Mouse (Mus musculus) intestine, embryonic 14.5 days (tissue): Measurements from ENCODE around the gene Nrde2. TPM values are rescaled to one million over a fixed set of nuclear protein-coding genes. Genes with fewer than 3 reads are reported as not detected.
A peak's percentile ranks its signal among the peaks of the same experiment; 100 is the strongest.

Source experiments
- ATAC-seq: fragments of 200-750 bp; cut with Nextera tagmentation; replicated peaks from 2 replicates; pipeline ENCODE4 v1.8.0; 2017; ENCODE audit warnings: low read depth, moderate number of reproducible peaks, moderate TSS enrichment, moderate library complexity; ENCODE audit not compliant: low FRiP score, low TSS enrichment
- DNase-seq: peaks from one replicate; pipeline ENCODE4 v3.0.0-alpha.2; 2018; ENCODE audit warnings: low spot score
- H3K27ac ChIP-seq: fragments of 300-500 bp; sonication (generic); 2 replicates; pipeline ENCODE4 v1.5.1; 2014; ENCODE audit warnings: low read depth, mild to moderate bottlenecking, control low read depth
- H3K27me3 ChIP-seq: fragments of 300-500 bp; sonication (generic); replicated peaks from 2 replicates; pipeline ENCODE4 v1.6.1; 2014; ENCODE audit warnings: low read length, control low read depth; ENCODE audit not compliant: control insufficient read depth, insufficient read depth
- H3K36me3 ChIP-seq: fragments of 300-500 bp; sonication (generic); 2 replicates; pipeline ENCODE4 v1.6.1; 2014; ENCODE audit warnings: low read length, control low read depth; ENCODE audit not compliant: control insufficient read depth, insufficient read depth
- H3K4me1 ChIP-seq: fragments of 300-500 bp; sonication (generic); replicated peaks from 2 replicates; pipeline ENCODE4 v1.6.1; 2014; ENCODE audit warnings: low read length, control low read depth, mixed read lengths; ENCODE audit not compliant: control insufficient read depth, insufficient read depth
- H3K4me2 ChIP-seq: fragments of 300-500 bp; sonication (generic); 2 replicates; pipeline ENCODE4 v1.6.1; 2014; ENCODE audit warnings: low read length
- H3K4me3 ChIP-seq: fragments of 300-500 bp; sonication (generic); 2 replicates; pipeline ENCODE4 v1.5.1; 2014; ENCODE audit warnings: low read depth, low read length, control low read depth, mixed read lengths
- H3K9ac ChIP-seq: fragments of 300-500 bp; sonication (generic); 2 replicates; pipeline ENCODE4 v1.6.1; 2014; ENCODE audit warnings: mild to moderate bottlenecking, low read length
- H3K9me3 ChIP-seq: fragments of 300-500 bp; sonication (generic); 2 replicates; pipeline ENCODE4 v1.6.1; 2016; ENCODE audit warnings: low read length, control low read depth; ENCODE audit not compliant: control insufficient read depth
- WGBS: fragments of 180-500 bp; shearing (Covaris S2); extraction: QIAGEN DNeasy Blood & Tissue Kit; methylation state at CpG from one replicate; pipeline ENCODE4 v1.1.7; 2014; 5-methylcytosine and 5-hydroxymethylcytosine counted together
- polyA plus RNA-seq: library from polyadenylated mRNA; unstranded; fragments of >200 nt; fragmentation: Nextera tagmentation; extraction: Ambion mirVana; gene quantifications from 2 replicates; pipeline ENCODE4 v1.2.1, GENCODE M21; 2014

Gene Nrde2
- polyA plus RNA-seq, 1 experiment from 2014 or later: 13.7 TPM

DNA sequence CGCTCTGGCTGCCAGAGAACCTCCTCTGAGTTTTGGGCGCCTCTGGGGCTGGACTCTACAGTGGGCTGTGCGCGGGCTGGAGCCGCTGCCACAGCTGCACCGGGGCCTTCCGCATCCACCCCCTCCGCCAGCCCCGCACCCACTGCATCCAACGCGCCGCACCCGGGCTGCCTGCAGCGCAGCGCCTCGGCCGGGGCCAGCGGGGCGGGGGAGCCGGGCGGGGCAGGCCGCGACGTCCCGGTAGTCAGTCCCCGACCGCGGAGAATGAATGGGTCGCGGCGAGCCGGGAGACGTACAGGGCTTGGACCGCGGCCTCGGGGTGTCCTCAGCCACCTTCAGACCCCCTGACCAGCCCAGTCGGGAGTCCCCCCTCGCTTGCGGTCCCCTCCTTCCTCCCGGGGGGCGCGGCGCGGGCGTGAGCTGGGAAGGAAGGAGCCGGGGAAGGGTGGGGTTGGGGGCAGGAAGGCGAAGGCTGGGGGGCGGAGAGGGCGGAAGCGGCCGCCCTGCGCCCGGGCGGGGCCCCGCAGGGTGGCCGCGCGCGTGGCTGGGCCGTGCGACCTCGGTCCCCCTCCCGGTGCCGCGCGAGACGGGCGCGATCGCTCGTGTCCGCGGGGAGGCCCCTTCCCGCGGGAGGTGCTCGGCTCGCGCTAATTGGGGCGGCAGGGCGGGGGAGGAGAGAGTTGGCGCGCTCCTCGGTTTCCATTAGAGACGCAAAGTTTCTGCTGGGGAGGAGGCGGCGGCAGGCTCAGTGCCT lies 40.6 kb upstream of the Nrde2 start:
- Histone ChIP-seq H3K4me2 (peak overlapping the region; percentile 92), H3K27ac (peak overlapping the region; percentile 79), H3K9me3 (no peaks in the 10 kb centered on the region), H3K4me3 (peak overlapping the region; percentile 97), H3K36me3 (peaks cover 29% of the 10 kb centered on the region), H3K9ac (peak overlapping the region; percentile 96), H3K27me3 (no peaks in the 10 kb centered on the region), H3K4me1 (peaks cover 17% of the 10 kb centered on the region)
- WGBS: under 1% methylated on average over 71 of the region's 86 CpGs
- DNase-seq (peak; percentile 84), ATAC-seq (peak; percentile 77)

DNA sequence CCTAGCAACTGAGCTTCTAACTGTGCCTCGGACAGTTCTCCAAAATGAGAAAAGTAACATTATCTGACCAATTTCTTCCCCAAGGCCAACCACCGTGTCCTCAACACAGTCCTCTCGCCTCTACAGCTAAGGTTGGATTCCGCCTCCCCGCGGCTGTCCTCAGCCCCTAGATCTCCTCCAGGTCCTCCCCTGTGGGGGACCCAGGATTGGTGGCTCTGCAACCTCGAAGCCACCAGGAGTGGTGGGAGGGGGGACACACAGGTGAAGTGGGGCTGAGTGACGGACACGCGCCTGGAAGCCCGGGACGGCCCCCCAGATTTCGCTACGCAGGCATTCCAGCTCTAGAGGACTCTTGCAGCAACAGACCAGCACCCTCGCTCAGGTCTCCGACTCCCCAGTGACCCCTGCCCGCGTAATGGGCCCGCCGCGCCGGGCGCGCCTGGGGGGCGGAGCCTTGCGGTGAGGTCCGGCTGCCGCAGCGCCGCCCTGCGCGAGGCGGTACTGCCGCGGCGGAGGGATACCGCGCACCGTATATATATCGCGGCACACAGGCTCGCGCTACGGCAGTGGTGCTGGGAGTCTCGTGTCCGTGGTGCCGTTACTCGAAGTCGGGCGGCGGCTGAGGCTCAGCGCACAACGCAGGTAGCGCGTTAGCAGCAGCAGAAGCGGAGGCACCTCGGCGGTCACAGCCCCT lies 39.7 kb upstream of the Nrde2 start, which contains the start of gene Calm1:
Calm1 (plus strand) TSS at position 469 of the 694 bp plus-strand sequence.
- WGBS: under 1% methylated on average over 58 of the region's 58 CpGs
- ATAC-seq (peak; percentile 91), DNase-seq (peak; percentile 97)
- H3K27ac ChIP-seq: peak within 1 kb of the TSS; percentile 79
- peak within 1 kb of the TSS; percentile 97 for H3K4me3 ChIP-seq
- H3K4me1 ChIP-seq: peaks cover 17% of the 10 kb centered on the region
- H3K27me3 ChIP-seq: no peaks in the 10 kb centered on the region
- H3K9me3 ChIP-seq: no peaks in the 10 kb centered on the region
- peaks cover 19% of the 10 kb centered on the region for H3K36me3 ChIP-seq
- peak within 1 kb of the TSS; percentile 92 for H3K4me2 ChIP-seq
- peak within 1 kb of the TSS; percentile 96 for H3K9ac ChIP-seq

DNA sequence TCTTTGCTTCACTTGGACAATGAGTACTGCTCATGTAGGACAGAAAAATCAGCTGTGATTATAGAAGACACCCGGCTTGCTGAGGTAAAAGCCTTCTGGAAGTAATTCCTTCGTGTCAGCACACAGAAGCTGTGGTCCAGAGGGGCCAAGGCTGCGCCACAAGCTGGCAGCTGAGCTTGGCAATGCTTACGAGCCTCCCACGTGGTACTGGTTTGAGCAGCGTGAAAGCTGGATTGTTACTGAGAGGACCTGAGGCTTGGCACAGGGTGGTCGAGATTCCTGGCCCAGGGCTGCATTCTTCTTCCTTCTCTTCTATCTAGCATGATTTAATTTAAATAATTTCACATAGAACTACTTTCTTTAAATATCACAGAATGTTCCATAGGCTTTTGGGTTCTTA lies 37.3 kb upstream of the Nrde2 start:
- DNase-seq (no peak), ATAC-seq (no peak)
- no peak overlapping the region for H3K9ac ChIP-seq
- 77% methylated on average over 7 of the region's 7 CpGs for WGBS
- no peak overlapping the region for H3K4me3 ChIP-seq
- H3K27me3 ChIP-seq: no peaks in the 10 kb centered on the region
- H3K4me1 ChIP-seq: peaks cover 13% of the 10 kb centered on the region
- no peak overlapping the region for H3K4me2 ChIP-seq
- no peaks in the 10 kb centered on the region for H3K9me3 ChIP-seq
- no peaks in the 10 kb centered on the region for H3K36me3 ChIP-seq
- H3K27ac ChIP-seq: no peak overlapping the region

DNA sequence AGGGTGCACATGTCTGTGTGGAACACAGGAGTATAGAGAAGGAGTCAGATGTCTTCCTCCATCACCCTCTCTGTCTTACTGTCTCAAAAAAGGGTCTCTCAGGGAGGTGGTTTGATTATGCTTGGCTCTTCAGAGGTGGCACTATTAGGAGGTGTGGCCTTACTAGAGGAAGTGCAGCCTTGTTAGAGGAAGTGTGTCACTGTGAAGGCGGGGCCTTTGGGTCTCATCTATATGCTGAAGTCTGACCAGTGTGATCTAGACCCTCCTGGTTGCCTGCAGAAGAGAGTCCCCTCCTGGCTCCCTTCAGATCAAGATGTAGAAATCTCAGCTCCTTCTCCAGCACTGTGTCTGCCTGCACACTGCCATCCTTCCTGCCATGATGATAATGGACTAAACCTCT lies 34.7 kb upstream of the Nrde2 start:
- no peaks in the 10 kb centered on the region for H3K36me3 ChIP-seq
- H3K9me3 ChIP-seq: no peaks in the 10 kb centered on the region
- H3K27ac ChIP-seq: no peak overlapping the region
- no peak overlapping the region for H3K4me2 ChIP-seq
- H3K4me3 ChIP-seq: no peak overlapping the region
- DNase-seq (no peak), ATAC-seq (no peak)
- H3K4me1 ChIP-seq: peaks cover 6% of the 10 kb centered on the region; the same call in 1 of the 2 replicates
- 88% methylated on average over 1 of the region's 1 CpGs for WGBS
- H3K27me3 ChIP-seq: no peaks in the 10 kb centered on the region
- no peak overlapping the region for H3K9ac ChIP-seq

DNA sequence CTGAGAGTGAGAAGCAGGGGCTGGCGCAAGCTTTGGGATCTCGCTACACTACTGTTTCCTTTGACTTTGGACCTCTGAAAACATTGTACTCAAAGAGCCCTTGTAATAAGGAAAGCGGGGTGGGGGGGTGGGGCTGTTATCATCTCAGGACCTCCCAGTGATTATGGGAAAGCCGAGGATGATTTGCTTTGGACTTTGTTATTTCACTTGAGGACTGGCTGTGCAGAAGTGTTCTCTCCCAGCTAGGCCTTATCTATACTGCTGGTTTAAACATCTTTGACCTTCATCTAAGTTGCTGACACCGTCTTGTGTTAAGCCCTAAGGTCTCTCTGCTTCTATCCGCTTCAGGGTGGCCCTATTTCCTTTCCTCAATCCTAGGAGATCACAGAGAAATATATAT lies 31.3 kb upstream of the Nrde2 start:
- H3K27me3 ChIP-seq: no peaks in the 10 kb centered on the region
- WGBS: 64% methylated on average over 6 of the region's 6 CpGs
- 0 out of 2 replicates have a peak overlapping the region, but pooled peaks have one; percentile 29 for H3K27ac ChIP-seq
- DNase-seq: no peak
- H3K4me2 ChIP-seq: peak overlapping the region; percentile 7; the same call in 1 of the 2 replicates
- ATAC-seq: no peak; the same call in 1 of the 2 replicates
- peaks cover 9% of the 10 kb centered on the region; the same call in 1 of the 2 replicates for H3K4me1 ChIP-seq
- no peak overlapping the region for H3K4me3 ChIP-seq
- H3K9me3 ChIP-seq: no peaks in the 10 kb centered on the region
- no peak overlapping the region for H3K9ac ChIP-seq
- H3K36me3 ChIP-seq: no peaks in the 10 kb centered on the region

DNA sequence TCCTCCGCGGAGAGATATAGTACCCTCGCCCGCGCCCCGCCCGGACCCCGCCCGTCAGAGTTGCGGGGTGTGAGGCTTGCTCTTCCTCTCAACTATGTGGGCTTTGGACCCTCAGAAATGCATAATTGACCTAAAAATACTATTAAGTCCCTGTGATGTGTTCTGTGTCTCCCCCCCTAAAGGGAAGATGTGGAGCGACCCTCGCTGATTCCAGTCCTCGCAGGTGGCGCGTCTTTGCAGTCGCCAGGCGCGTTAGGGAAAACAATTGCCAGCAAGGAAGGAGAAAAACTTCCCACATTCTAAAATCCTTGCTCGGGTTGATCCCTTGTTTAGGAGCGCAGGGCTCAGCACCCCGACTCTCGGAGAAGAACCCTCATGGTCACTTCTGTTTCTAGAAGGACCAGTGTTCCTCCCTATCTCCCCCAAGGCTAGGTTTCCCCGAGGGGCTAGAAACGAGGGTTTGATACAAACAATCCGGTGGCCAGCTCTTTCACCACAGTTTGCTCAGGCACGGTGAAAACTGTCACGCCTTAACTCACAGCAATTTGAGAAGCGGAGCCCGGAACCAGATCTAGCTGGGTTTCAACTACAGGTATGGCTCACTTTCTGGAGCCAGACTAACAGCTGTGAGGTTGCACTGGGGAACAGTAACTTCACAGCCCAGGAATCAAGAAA lies 28.4 kb upstream of the Nrde2 start:
- peak overlapping the region; percentile 90 for H3K27ac ChIP-seq
- no peaks in the 10 kb centered on the region for H3K27me3 ChIP-seq
- no peaks in the 10 kb centered on the region for H3K36me3 ChIP-seq
- H3K4me1 ChIP-seq: peaks cover 11% of the 10 kb centered on the region; the same call in 1 of the 2 replicates
- H3K9ac ChIP-seq: peak overlapping the region; percentile 76
- peak overlapping the region; percentile 71 for H3K4me3 ChIP-seq
- ATAC-seq (no peak), DNase-seq (no peak)
- peak overlapping the region; percentile 94 for H3K4me2 ChIP-seq
- WGBS: 2% methylated on average over 29 of the region's 29 CpGs
- no peaks in the 10 kb centered on the region for H3K9me3 ChIP-seq

DNA sequence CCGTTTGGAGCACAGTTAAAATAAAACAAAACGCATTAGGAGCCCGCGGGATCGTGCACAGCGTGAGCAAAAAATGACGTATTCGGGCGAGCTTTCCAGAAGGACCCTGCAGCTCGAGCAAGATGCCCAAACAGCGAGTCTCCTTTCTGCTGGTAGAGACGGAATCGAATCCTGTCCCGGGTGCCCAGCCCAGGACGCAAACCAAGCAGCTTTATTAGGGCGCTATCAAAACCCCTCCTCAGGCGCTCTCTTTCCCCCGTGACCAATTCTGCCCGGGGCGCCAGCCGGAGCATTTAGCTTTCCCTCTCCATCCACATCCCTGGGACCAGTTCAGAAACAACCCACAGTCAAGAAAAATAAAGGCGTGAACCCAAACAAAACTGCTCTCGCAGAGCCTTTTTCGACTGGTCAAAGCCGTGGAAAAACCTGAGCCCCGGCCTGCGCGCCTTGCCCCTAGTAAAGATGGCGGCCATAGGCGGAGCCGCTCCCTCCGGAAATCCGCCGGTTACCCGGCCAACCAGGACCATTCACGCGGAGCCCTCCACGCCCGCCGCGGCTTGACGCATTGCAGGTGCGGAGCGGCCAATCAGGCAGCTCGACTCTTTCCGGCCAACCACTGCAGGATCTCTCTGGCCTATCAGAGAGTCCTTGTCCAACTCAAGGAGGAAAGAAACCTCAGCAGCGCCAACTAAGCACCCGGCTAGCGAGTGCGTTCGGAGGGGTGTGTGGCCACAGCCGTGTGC lies 27.7 kb upstream of the Nrde2 start:
- DNase-seq (peak; percentile 98), ATAC-seq (peak; percentile 99)
- Histone ChIP-seq H3K4me1 (peaks cover 11% of the 10 kb centered on the region; the same call in 1 of the 2 replicates), H3K4me2 (peak overlapping the region; percentile 94), H3K9ac (peak overlapping the region; percentile 96), H3K27ac (peak overlapping the region; percentile 100), H3K4me3 (peak overlapping the region; percentile 71), H3K27me3 (no peaks in the 10 kb centered on the region), H3K9me3 (no peaks in the 10 kb centered on the region), H3K36me3 (no peaks in the 10 kb centered on the region)
- under 1% methylated on average over 52 of the region's 52 CpGs for WGBS

DNA sequence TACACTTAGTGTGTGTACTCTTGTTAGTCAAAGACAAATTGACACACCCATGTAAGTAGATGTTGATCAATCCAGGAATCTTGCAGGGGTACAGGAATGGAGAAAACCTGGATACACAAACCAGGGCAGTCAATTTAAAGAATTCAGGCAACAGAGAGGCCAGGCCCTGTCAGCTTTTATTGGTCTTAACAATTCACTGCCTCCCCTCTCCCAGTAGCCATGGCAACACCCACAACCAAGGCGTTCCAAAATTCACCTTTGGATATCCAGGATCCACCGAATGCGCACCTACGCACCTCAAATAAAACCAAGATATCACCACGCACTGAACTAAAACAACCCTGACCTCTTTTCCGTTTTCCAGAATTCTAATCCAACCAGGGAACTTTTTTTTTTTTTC lies 26.9 kb upstream of the Nrde2 start:
- peak; percentile 73 for DNase-seq
- Histone ChIP-seq H3K27me3 (no peaks in the 10 kb centered on the region), H3K9ac (peak overlapping the region; percentile 96), H3K27ac (peak overlapping the region; percentile 100), H3K36me3 (no peaks in the 10 kb centered on the region), H3K4me3 (peak overlapping the region; percentile 71), H3K9me3 (no peaks in the 10 kb centered on the region), H3K4me1 (peaks cover 11% of the 10 kb centered on the region; the same call in 1 of the 2 replicates), H3K4me2 (peak overlapping the region; percentile 62)
- 5% methylated on average over 6 of the region's 6 CpGs for WGBS
- no peak for ATAC-seq
